Mouse (Mus musculus) erythroblast, embryonic 14.5 days (primary cell): Measurements from ENCODE around the gene Cacna1a. TPM values are rescaled to one million over a fixed set of nuclear protein-coding genes. Genes with fewer than 3 reads are reported as not detected.
A peak's percentile ranks its signal among the peaks of the same experiment; 100 is the strongest.

ENCODE experiments used
- H3K27me3 ChIP-seq: 2 replicates; pipeline ENCODE4 v1.6.1; 2012; ENCODE audit warnings: inconsistent platforms; ENCODE audit not compliant: control insufficient read depth
- H3K36me3 ChIP-seq: 2 replicates; pipeline ENCODE4 v1.6.1; 2012; ENCODE audit warnings: mild to moderate bottlenecking, inconsistent platforms; ENCODE audit not compliant: control insufficient read depth
- H3K4me1 ChIP-seq: 2 replicates; pipeline ENCODE4 v1.6.1; 2012; ENCODE audit warnings: inconsistent platforms; ENCODE audit not compliant: control insufficient read depth
- H3K4me3 ChIP-seq: replicated peaks from 2 replicates; pipeline ENCODE3; 2012; ENCODE audit warnings: moderate library complexity, mild to moderate bottlenecking, inconsistent platforms
- H3K9me3 ChIP-seq: 2 replicates; pipeline ENCODE4 v1.6.1; 2012; ENCODE audit warnings: low read length, inconsistent platforms, mixed read lengths; ENCODE audit not compliant: control insufficient read depth
- GATA1 ChIP-seq: IDR thresholded peaks from 2 replicates; pipeline ENCODE4 v1.6.1; 2012; ENCODE audit warnings: low read length, inconsistent platforms, mixed read lengths
- TAL1 ChIP-seq: IDR thresholded peaks from 3 replicates; pipeline ENCODE4 v1.6.1; 2012; ENCODE audit warnings: low read length, inconsistent platforms, mixed read lengths
- polyA plus RNA-seq: library from polyadenylated mRNA; stranded (reverse); fragments of >175 nt; gene quantifications from 2 replicates; pipeline ENCODE4 v1.2.3, GENCODE M21; 2012

Cacna1a gene
- polyA plus RNA-seq, 1 experiment: 0.88 TPM

GRCm38 (mm10) chr8:84585311-84585710 lies 197.1 kb downstream of the Cacna1a start:
- no peaks in the 10 kb centered on the region for H3K4me1 ChIP-seq
- TF ChIP-seq TAL1 (no peak), GATA1 (no peak)

GRCm38 (mm10) chr8:84586221-84586620 lies 198.0 kb downstream of the Cacna1a start:
- H3K36me3 ChIP-seq: no peaks in the 10 kb centered on the region
- no peaks in the 10 kb centered on the region for H3K4me1 ChIP-seq
- no peak for TF ChIP-seq TAL1
- no peak for TF ChIP-seq GATA1
- no peak overlapping the region for H3K4me3 ChIP-seq
- H3K27me3 ChIP-seq: peaks cover 2% of the 10 kb centered on the region; the same call in 1 of the 2 replicates
- no peaks in the 10 kb centered on the region for H3K9me3 ChIP-seq

More at GRCm38 (mm10) chr8:84585311-84585710, 197.1 kb downstream of the Cacna1a start:
- H3K27me3 ChIP-seq: peaks cover under 1% of the 10 kb centered on the region; the same call in 1 of the 2 replicates
- H3K36me3 ChIP-seq: no peaks in the 10 kb centered on the region
- no peak overlapping the region for H3K4me3 ChIP-seq
- no peaks in the 10 kb centered on the region for H3K9me3 ChIP-seq

- Histone ChIP-seq H3K9me3 (no peaks in the 10 kb centered on the region), H3K4me3 (no peak overlapping the region), H3K27me3 (peaks cover 6% of the 10 kb centered on the region), H3K4me1 (peaks cover 20% of the 10 kb centered on the region), H3K36me3 (no peaks in the 10 kb centered on the region)
- TF ChIP-seq TAL1 (no peak), GATA1 (no peak)
These were observed 200.3 kb downstream of the Cacna1a start for GRCm38 (mm10) chr8:84588498-84588897.

GRCm38 (mm10) chr8:84592015-84592662 lies 203.9 kb downstream of the Cacna1a start:
- H3K36me3 ChIP-seq: no peaks in the 10 kb centered on the region
- H3K27me3 ChIP-seq: peaks cover 6% of the 10 kb centered on the region
- peak overlapping the region; percentile 39 for H3K4me3 ChIP-seq
- TF ChIP-seq TAL1 (no peak), GATA1 (no peak)
- peaks cover 32% of the 10 kb centered on the region for H3K4me1 ChIP-seq
- H3K9me3 ChIP-seq: no peaks in the 10 kb centered on the region

- Histone ChIP-seq H3K4me3 (peak overlapping the region; percentile 20), H3K9me3 (no peaks in the 10 kb centered on the region), H3K27me3 (peaks cover 9% of the 10 kb centered on the region), H3K4me1 (peaks cover 32% of the 10 kb centered on the region), H3K36me3 (no peaks in the 10 kb centered on the region)
- TF ChIP-seq TAL1 (no peak), GATA1 (no peak)
These were observed 204.9 kb downstream of the Cacna1a start for GRCm38 (mm10) chr8:84593143-84593542.

GRCm38 (mm10) chr8:84594099-84594780 lies 206.0 kb downstream of the Cacna1a start:
- Histone ChIP-seq H3K36me3 (no peaks in the 10 kb centered on the region), H3K4me3 (no peak overlapping the region), H3K9me3 (no peaks in the 10 kb centered on the region), H3K27me3 (peaks cover 11% of the 10 kb centered on the region), H3K4me1 (peaks cover 32% of the 10 kb centered on the region)
- no peak for TF ChIP-seq GATA1
- TF ChIP-seq TAL1: no peak

GRCm38 (mm10) chr8:84595648-84596047 lies 207.4 kb downstream of the Cacna1a start:
- Histone ChIP-seq H3K9me3 (no peaks in the 10 kb centered on the region), H3K27me3 (peaks cover 23% of the 10 kb centered on the region), H3K4me1 (peaks cover 32% of the 10 kb centered on the region), H3K36me3 (no peaks in the 10 kb centered on the region), H3K4me3 (no peak overlapping the region)
- no peak for TF ChIP-seq TAL1
- no peak for TF ChIP-seq GATA1

- Histone ChIP-seq H3K27me3 (peaks cover 42% of the 10 kb centered on the region), H3K4me3 (no peak overlapping the region), H3K36me3 (no peaks in the 10 kb centered on the region), H3K4me1 (peaks cover 7% of the 10 kb centered on the region), H3K9me3 (no peaks in the 10 kb centered on the region; the same call in 1 of the 2 replicates)
- TF ChIP-seq GATA1 (no peak), TAL1 (no peak)
These were observed 211.2 kb downstream of the Cacna1a start for GRCm38 (mm10) chr8:84599401-84599800.

GRCm38 (mm10) chr8:84600311-84600907 lies 212.2 kb downstream of the Cacna1a start:
- no peak for TF ChIP-seq TAL1
- TF ChIP-seq GATA1: no peak
- Histone ChIP-seq H3K9me3 (no peaks in the 10 kb centered on the region; the same call in 1 of the 2 replicates), H3K4me1 (peaks cover 4% of the 10 kb centered on the region), H3K36me3 (no peaks in the 10 kb centered on the region), H3K4me3 (no peak overlapping the region), H3K27me3 (peaks cover 42% of the 10 kb centered on the region)
